Mouse (Mus musculus) urinary bladder, postnatal 14 days (tissue): ENCODE data around the gene Samd7.
A peak's percentile ranks its signal among the peaks of the same experiment; 100 is the strongest.
"Not testable (repeated sequence)": the region's sequence is repeated elsewhere in the genome, so short reads cannot be mapped to it uniquely, and the experiment has no call there.

Experiments
- DNase-seq: peaks from one replicate; pipeline ENCODE4 v3.0.0; 2021; ENCODE audit warnings: low spot score

The Samd7 gene

GRCm38 (mm10) chr3:30746006-30746405 lies at the start of gene Samd7:
Samd7 (plus strand) TSS chr3:30746293.
- no peak for DNase-seq

- DNase-seq, result peak; percentile 57
Observed at GRCm38 (mm10) chr3:30696346-30696745, 49.7 kb upstream of the Samd7 start.

- DNase-seq, result no peak
Observed at GRCm38 (mm10) chr3:30697891-30698290, 48.2 kb upstream of the Samd7 start.

DNA sequence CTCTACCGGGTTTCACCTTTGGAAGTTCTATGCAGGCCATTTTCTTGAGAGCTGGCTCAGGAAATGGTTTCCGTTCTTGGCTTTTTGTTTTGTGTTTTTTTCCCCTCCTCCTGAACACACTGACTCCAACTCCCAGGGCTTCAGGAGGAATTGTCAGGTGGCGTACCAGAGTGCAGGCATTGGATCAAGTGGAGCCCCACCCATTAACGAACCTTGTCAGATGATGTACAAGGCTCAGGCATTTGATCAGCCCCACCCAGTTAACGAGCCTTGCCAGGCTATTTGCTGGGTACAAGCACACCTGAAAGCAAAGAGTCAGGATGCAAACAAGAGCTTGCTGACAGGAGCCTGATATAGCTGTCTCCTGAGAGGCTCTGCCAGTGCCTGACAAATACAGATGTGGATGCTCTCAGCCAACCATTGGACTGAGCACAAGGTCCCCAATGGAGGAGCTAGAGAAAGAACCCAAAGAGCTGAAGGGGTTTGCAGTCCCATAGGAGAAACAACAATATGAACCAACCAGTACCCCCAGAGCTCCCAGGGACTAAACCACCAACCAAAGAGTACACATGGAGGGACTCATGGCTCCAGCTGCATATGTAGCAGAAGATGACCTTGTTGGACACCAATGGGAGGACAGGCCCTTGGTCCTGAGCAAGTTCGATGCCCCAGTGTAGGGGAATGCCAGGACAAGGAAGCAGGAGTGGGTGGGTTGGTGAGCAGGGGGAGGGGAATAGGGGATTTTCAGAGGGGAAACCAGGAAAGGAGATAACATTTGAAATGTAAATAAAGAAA lies 46.2 kb upstream of the Samd7 start, which contains the start of gene Lrrc31:
Lrrc31 (minus strand) TSS at position 133 of the 795 bp plus-strand sequence.
- not testable (repeated sequence) for DNase-seq

DNA sequence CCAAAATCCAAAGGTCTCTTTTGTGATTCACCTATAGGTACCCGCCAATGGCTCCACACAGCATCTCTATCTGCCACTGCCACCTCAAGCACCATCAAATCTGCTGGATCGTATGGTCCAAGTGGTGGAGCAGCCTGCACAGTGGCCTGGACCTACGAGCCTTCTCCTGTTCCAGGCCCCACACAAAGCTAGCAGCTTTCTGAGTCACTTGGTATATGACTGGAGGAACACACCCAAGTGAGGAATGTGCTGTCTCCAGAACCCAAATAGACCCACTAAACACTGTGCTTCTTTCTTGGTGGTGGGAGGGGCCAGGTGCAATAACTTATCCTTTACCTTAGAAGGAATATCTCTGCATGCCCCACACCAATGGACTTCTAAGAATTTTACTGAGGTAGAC lies 40.1 kb upstream of the Samd7 start:
- no peak for DNase-seq

- DNase-seq, result no peak
Observed at GRCm38 (mm10) chr3:30706614-30707276, 39.3 kb upstream of the Samd7 start.

GRCm38 (mm10) chr3:30710191-30710590 lies 35.9 kb upstream of the Samd7 start:
- no peak for DNase-seq

GRCm38 (mm10) chr3:30713334-30713733 lies 32.8 kb upstream of the Samd7 start:
- DNase-seq, result no peak

DNA sequence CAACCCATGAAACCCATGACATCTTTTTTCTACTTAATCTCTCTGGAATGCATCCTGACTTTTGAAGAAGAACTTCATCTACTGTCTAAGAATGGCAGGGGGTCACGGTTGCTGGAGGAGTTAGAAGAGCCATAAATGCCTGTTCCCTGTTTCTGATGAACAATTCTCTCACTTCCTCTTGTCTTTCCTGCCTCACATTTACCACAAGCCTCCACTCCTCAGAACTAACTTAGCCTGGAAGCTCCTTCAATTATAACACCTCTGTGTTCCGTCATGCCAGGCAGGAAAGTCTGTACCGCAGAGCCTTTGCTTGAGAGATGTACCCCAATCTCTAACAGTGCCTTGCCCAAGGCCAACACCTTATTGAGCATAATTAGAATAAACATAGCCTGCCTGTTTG lies 27.4 kb upstream of the Samd7 start:
- no peak for DNase-seq

DNA sequence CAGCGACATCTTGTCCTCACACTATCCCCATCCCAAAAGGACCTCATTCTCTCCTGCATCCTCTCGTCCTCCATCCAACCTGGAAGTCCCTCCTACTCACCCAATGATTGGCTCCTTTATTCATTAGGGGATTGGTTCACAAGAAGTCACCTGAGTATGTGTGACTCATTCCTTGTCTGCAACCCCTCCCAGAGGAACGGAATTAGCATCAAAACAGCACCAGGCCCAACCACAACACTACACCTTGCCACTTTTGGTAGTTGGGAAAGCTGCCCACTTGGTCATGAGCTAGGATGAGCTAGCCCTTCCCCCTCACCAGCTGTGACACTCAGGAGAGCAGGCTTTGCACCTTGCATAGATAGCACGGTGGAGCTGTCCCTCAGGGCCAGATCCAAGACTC lies 24.1 kb upstream of the Samd7 start:
- no peak for DNase-seq

DNA sequence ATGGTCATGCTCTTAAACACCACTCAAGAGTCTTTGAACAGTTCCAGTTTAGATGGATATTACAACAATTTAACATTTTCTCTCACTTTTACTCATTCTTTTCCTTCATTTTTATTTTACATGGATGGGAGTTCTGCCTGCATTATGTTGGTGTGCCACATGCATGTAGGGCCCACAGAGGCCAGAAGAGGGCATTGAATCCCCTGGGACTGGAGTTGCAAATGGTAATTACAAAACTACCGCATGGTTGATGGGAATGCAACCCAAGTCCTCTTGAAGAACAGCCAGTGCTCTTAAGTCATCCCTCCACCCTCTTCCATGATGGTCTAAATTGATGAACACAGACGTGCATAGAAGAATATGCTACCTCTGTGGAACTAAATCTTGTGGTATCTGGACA lies 23.6 kb upstream of the Samd7 start:
- DNase-seq, result no peak

- DNase-seq, result no peak
Observed at GRCm38 (mm10) chr3:30723179-30723578, 22.9 kb upstream of the Samd7 start.

- DNase-seq, result no peak
Observed at GRCm38 (mm10) chr3:30724105-30724824, 21.8 kb upstream of the Samd7 start.

- no peak for DNase-seq
Observed at GRCm38 (mm10) chr3:30724848-30725465, 21.1 kb upstream of the Samd7 start.

DNA sequence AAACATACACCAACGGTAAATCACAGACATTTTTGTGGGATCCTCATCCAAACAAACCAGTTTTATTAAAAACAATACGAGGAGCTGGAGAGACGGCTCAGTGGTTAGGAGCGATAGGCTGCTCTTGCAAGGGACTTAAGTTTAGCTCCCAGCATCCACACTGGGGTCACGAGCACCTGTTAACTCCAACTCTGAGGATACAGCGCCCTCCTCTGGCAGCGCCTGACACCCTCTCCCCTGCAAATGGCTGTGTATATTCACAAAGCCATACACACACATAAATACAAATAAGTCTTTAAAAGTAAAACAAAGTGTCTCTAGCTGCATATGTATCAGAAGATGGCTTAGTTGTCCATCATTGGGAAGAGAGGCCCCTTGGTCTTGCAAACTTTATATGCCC lies 20.6 kb upstream of the Samd7 start:
- peak; percentile 5 for DNase-seq

GRCm38 (mm10) chr3:30727209-30727608 lies 18.9 kb upstream of the Samd7 start:
- DNase-seq, result no peak

DNA sequence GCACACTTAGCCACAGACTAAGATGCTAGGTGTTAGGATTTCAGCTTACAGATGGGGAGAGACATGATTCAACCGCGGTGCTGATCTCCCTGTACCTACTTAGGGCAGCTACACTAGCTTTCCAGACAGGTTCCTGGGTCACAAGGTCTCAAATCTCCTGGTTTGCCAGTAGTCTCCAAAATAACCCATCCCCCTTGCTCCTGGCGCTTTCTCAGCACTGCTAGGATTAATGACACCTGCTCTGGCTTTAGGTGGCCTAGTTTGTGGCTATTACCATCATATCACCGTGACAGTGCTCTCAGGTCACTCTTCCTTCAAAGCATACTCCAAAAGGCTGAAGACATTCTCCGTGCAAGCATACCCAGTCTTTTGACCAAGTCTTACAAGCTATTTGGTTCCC lies 17.0 kb upstream of the Samd7 start:
- DNase-seq, result no peak

DNA sequence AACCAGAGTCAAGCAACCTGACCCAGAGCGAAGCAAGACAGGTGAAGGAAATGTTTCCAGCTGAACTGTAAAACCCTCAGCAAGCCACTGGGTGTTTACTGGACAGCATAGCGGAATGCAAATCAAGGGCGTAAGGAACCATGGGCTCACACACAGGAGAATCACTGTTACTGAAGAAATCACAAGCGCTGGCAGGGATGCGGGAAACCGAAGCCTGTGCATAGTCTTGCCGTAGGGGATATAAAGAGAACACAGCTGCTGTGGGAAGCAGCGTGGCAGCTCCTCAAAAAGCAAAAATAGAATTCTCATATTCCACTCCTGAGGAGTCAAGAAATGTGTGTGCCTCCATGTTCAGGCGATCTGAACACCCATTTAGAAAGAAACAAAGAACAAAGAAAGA lies 9.3 kb upstream of the Samd7 start:
- no peak for DNase-seq

DNA sequence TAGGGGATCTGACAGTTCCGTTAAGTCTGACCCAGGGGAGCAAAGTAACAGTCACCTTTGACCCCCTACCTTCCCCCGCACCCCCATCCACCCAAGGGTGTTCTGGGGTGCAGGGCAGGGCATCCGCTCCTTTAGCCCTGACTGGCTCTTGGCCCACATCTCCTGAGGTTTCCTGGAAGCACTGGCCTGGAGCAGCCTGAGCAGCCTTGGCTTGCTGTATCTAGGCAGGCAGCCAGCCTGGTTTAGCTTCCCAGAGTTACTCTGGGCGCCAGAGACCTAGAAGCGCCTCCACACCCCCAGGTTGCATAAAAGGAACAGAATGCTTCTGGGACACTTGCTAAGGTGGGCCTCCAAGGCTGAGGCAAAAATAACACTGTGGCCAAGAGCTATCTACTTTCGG lies 4.8 kb upstream of the Samd7 start:
- peak; percentile 26 for DNase-seq

- DNase-seq, result no peak
Observed at GRCm38 (mm10) chr3:30742891-30743290, 3.2 kb upstream of the Samd7 start.

DNA sequence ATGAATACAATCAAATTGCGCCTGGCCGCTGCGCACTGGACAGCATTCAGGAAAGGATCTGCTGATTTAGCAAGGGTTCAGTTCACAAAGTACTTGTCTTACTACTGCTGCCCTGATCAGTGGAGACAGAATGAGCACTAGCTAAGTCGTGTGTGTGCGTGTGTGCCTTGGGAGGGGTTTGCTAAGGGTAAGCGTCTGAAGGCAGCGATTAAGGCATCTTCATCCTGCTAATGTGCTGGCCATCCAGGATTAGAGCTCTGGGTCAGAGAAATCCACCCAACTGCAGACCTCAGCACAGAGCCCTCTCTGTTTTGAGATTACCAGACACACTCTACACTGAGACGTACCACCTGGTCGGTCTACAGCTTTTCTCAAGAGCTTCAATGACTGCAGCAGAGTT lies 2.2 kb downstream of the Samd7 start:
- no peak for DNase-seq

GRCm38 (mm10) chr3:30754696-30755095 lies 8.6 kb downstream of the Samd7 start:
- no peak for DNase-seq
